Mouse (Mus musculus) T-helper 1 cell (primary cell): ENCODE results near the gene Klhl25.
"Not testable (repeated sequence)": the region's sequence is repeated elsewhere in the genome, so short reads cannot be mapped to it uniquely, and the experiment has no call there.

ENCODE experiments used
- in situ Hi-C: fragments of 300-600 bp; cut with MboI, MseI; formaldehyde crosslinking; loops from one replicate; pipeline ENCODE4 v1.15.1; 2025; ENCODE audit warnings: high pct_unique_total_duplicates

Klhl25 gene

DNA sequence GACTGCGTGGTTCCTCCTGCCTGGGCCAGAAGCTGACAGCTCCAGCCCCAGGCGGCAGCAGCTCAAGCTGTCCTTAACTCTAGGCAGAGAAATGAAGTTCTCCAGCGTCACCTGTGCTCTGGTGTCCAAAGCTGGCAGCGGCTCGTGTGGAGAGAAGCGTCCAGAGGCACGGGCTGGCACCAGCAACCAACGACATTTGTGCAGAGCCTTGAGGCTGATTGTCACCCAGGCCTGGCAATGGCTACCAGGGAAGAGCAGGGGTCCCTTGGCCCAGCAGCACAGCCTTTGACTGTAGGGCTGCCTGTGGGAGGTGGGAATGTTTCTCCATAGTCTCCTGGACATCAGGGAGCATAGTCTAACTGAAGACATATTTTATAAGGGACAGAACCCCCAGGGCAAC lies 24.6 kb downstream of the Klhl25 start:
- in situ Hi-C loops, result loop anchor here (10.0 to 25.0 kb wide), 2 partner anchors 128 to 735 kb away; no protein-coding TSS in a partner anchor

DNA sequence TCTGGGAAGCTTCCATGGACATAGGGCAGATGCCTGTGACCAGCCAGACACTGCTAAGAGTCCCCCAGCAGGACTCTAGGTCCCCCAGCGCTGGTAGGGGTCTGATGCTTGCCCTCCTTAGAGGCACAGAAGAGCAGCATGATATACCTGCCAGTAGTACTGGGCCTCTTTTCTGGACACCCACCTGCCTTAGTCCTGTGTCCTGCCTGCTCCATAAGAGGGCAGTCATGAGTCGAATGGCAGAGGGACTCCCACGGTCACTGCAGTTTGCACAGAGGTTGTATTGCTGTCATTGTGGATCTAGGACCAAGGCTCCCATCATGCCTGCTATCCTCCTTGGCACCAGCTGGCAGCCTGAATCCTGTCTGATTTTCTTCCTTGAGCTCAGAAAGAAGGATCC lies 25.1 kb downstream of the Klhl25 start:
- in situ Hi-C loops, result loop anchor here (10.0 to 25.0 kb wide), 2 partner anchors 128 to 736 kb away; no protein-coding TSS in a partner anchor

- in situ Hi-C loops, result loop anchor here (10.0 to 25.0 kb wide), 2 partner anchors 129 to 736 kb away; no protein-coding TSS in a partner anchor
Measured at GRCm38 (mm10) chr7:75873746-75874145, 25.6 kb downstream of the Klhl25 start.

DNA sequence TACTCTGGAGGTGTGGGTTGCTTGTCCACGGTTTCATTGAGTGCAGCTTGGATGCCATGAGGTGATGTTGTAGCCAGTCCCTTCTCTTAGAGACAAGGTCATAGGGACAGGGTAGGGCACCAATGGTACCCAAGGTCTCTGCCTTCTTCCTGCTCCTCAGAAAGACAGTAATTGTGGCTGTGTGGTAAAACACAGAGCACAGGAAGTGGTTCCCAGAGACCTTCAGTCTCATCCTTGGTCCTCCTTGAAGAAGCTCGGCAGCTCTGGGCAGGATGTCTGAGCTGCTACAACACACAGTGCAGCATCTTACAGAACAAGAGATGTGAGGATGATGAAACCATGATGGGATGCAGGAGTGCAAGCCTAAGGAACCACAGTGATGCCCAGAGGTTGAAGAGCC lies 31.3 kb downstream of the Klhl25 start:
- in situ Hi-C loops, result loop anchor here (5.0 to 10.0 kb wide), 2 partner anchors 47 to 135 kb away; no protein-coding TSS in a partner anchor

GRCm38 (mm10) chr7:75880236-75880635 lies 32.1 kb downstream of the Klhl25 start:
- in situ Hi-C loops, result no loop called here

GRCm38 (mm10) chr7:75880650-75881049 lies 32.5 kb downstream of the Klhl25 start:
- in situ Hi-C loops, result no loop called here

DNA sequence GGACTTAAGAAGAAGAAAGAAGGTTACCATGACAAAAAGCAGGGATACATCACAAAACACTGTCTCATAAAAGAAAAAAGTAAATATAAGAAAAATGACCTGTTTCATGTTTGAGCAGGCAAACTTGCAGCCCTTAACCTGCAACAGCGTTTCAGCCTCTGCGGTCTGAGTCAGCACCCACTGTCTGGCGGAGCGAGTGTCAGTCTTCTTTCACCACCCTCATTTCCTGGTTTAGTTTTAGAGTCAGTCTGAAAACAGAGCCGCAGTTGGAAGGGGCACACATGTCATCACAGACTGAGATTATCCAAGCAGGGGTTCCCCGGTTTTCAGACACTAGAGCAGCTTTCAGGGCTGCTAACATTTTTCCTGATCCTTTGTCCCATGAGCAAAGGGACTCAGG lies 33.3 kb downstream of the Klhl25 start:
- in situ Hi-C loops, result no loop called here

DNA sequence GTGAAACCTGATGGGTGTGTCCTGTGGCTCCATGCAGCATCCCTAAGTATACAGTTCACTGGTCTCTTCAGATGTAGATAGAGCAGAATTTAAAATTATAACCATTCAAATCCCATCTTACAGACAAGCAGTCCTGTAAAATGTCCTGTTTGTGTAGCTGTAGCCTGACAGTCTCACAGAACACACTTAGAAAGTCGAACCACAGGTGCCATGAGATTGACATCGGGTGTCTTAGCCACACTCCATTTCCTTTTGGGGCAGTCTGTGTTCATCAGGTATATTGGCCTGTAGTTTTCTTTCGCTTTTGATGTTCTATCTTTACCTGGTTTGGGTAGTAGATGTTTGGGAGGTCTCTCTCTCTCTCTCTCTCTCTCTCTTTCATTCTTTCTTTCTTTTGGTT lies 33.7 kb downstream of the Klhl25 start:
- in situ Hi-C loops, result no loop called here

DNA sequence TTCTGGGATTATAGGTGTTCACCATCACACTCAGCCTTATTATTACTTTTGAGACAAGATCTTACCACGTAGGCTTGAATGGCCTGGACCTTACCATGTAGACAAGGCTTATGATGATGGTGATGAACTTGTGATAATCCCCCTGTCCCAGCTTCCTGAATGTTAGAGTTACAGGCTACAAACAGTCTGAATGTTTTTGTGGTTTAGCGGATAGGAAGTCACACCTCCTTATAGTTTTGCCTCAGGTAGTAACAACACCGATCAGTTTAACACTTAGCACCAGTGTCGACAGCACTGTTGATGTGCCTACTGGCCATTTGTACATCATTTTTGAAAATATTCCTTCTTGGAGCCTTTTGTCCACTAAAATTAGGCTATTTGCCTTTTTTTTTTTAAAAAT lies 43.4 kb downstream of the Klhl25 start:
- in situ Hi-C loops, result no loop called here

DNA sequence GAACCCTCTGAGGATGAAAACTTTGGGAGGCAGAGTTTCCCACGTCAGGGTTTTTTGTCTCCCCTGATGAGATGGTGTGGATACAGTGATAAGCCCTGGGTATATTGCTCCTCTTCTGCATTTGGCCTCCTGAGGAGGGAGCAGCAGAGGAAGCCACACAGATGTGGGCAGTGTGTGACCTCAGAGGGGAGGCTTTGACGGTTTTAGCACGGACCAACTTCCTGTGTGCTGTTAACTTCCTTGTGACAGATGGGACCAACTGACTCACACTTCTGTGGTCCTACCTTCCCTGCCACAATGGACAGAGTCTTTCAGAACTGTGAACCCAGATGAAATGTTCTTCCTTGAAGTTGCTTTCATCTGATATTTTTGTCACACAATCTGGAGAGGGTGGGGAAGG lies 44.6 kb downstream of the Klhl25 start:
- in situ Hi-C loops, result no loop called here

DNA sequence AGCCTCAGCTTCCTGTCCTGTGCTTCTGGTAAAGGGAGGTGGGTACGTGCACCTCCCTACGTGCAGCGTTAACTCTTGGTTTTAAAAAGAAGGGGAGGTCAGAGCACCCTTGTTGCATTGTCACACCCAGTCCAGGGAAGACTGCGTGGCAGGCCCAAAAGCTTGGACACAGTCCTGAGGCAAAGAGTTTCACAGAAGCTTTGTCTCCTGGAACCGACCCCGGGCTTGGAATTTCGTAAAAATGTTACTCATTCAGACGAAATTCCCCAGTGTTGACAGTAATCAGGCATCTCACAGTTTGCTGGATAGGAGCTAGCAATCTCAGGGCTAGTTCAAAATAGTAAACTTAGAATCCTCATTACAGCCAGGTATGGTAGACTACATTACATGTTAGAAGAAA lies 45.6 kb downstream of the Klhl25 start:
- in situ Hi-C loops, result no loop called here

DNA sequence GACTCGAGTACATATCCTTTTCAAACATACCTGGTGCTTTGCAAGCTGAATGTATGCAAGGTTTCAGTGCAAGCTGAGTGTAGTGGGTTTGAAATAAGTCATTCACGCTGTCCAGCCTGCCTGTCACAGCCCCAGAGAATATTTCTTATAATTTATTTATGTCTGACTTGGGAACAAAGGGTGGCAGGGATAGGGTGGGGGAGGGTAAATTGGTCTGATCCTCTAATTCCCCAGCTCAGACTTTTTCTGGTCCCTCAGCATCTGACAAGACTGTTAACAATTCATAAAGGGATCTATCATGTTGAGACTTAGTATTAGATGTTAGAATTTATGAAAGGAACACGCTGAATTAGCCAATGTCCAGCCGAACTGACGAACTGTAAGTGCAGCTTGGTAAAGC lies 48.9 kb downstream of the Klhl25 start:
- in situ Hi-C loops, result no loop called here

DNA sequence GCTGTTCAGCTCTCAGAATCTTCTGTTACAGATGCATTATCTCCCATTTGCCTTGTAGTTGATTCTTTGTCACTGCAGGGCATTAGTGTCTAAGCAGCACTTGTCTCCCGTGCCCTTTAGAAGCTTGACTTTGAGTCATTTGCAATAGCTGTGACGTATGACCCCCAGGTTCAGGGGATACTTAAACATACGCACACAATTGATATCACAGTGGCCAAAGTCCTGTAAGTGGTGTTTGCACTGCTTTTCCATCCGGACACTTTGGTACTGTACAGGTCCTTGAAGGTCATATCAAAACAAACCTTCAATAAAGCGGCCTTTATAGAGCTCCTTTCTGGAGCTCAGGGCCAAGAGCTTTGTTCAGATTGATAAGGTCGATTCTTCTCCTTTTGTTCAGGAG lies 51.0 kb downstream of the Klhl25 start:
- in situ Hi-C loops, result no loop called here

DNA sequence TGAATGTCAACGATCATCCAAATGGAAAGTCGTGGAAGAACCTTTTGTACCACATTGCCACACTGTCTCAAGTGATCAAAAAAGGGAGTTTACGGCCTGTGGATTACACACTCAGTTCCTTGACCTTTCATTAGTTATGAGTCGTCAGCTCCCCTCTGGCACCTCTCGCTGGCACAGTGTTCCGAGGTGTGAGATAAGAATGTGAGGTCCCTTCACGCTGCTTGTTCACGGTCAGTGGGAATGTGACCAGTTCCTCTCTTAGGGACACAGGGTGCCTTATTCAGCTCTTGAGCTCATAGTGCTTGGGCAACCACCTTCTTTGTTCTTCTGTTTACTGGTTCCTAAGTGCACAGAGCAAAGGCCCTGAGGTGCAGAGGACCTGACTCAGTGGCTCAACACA lies 51.4 kb downstream of the Klhl25 start:
- in situ Hi-C loops, result no loop called here

- in situ Hi-C loops, result no loop called here
Measured at GRCm38 (mm10) chr7:75899954-75900353, 51.8 kb downstream of the Klhl25 start.

GRCm38 (mm10) chr7:75905145-75905544 lies 57.0 kb downstream of the Klhl25 start:
- in situ Hi-C loops, result no loop called here

DNA sequence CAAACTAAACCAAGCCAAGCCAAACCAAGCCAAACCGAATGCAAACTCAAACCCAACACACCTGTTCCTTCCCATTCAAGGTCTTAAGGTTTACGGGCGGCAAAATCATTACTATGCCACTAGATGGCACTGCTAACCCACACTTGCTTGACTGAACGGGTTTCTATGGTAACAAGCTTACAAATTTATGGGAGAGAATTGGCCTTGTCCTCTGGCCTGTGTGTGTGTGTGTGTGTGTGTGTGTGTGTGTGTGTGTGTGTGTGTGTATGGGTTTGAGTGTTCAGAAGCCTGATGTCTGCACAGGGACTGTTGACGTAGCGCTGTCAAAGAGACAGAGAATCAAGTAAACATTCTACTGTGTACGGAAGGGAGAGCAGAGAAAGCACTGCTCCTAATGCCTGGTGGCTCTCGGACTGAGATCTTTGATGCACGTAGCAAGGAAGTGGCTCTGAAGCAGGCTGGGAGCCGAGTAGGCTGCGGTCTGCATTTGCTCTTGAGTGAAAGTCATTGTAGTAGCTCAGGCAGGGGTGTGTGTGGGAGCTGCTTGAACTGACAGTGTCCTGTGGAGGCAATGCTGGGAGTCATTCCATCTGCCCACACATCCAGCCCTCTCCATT lies 62.0 kb downstream of the Klhl25 start:
- in situ Hi-C loops, result no loop called here

DNA sequence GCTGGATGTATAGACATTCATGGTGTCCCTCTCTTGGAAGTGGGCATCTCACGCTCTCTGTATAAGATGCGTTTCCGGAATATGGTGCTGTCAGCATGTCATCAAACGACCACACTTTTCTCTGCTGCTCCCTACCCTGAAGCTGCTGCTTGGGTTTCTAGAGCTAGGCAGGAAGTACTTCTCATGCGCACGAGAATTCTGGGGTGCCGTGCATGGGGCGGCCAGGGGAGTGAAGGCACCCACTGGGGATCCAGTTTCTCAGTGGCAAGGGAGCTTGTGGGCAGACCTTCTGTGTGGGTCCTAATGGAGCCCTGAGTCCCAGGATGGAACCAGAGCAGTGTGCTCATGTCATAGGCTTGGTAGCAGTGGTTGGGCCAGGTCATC lies 62.5 kb downstream of the Klhl25 start:
- in situ Hi-C loops, result no loop called here

DNA sequence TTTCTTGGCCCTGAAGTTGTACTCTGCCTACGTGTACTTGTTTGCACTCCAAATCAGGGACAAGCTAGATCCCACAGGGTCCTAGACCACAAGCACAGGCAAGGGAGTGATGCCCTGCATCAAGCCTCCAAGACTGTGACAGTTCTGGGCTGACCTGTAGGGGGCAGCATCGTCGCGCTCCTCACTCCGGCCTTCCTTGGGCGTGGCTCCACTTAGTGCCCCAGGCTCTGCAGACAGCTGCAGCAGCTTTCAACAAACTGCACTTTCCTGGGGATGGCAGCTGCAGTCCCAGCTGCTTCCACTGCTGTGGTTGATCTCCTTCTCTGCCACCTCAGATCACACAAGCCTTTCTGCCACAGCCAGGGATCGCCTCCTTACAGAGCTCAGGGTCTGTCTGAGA lies 65.8 kb downstream of the Klhl25 start:
- in situ Hi-C loops, result no loop called here

GRCm38 (mm10) chr7:75915550-75915949 lies 67.4 kb downstream of the Klhl25 start:
- in situ Hi-C loops, result not testable (repeated sequence)

- in situ Hi-C loops, result no loop called here
Measured at GRCm38 (mm10) chr7:75917662-75918061, 69.6 kb downstream of the Klhl25 start.

GRCm38 (mm10) chr7:75919745-75920144 lies 71.6 kb downstream of the Klhl25 start:
- in situ Hi-C loops, result loop anchor here (5.0 to 10.0 kb wide), 3 partner anchors 48 to 1905 kb away; partner anchors contain the start of gene St8sia2
